Mouse (Mus musculus) layer of hippocampus, adult 2 months (tissue): ENCODE data around the gene Pgls. TPM values are rescaled to one million over a fixed set of nuclear protein-coding genes. Genes with fewer than 3 reads are reported as not detected.

Experiments used
- DNase-seq, 2 experiments: peaks; one replicate each; pipeline ENCODE4 v3.0.0; 2022; ENCODE audit warnings: low spot score in 2 of 2
- H3K27ac ChIP-seq: fragments of 200-600 bp; 2 replicates; pipeline ENCODE4 v1.8.1; 2022
- H3K4me3 ChIP-seq: fragments of 200-600 bp; 2 replicates; pipeline ENCODE4 v1.8.1; 2022; ENCODE audit warnings: mild to moderate bottlenecking
- CTCF ChIP-seq: fragments of 200-600 bp; conservative IDR thresholded peaks from 2 replicates; pipeline ENCODE4 v1.8.1; 2022; ENCODE audit warnings: antibody characterized with exemption, mild to moderate bottlenecking, moderate library complexity
- total RNA-seq, 2 experiments: library from RNA; stranded (reverse); gene quantifications; 2 replicates each; pipeline ENCODE4 v1.2.3; 2021

Pgls gene
- total RNA-seq, 2 experiments from 2014 or later, result 27.5 to 34.4 TPM

DNA sequence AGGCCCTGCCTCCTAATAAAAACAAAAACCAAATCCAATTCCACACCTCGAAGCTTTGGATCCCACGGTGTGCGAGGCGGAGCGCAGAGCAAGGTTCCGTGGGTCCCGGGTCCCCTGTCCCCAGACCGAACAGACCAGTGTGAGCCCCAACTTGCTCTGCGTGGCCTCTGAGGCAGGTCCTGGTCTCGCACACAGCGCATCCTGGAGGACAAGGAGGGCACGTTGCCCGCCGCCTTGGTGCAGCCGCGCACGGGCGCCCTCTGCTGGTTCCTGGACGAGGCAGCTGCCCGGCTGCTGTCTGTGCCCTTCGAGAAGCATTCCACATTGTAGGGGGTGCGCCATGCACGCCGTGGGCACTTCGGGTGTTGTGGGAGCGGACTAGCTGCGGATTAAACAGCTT, 3.9 kb downstream of the Pgls start:
- peak; percentile 86 to 91 for DNase-seq
- Histone ChIP-seq H3K4me3 (peak overlapping the region; percentile 35; the same call in 1 of the 2 replicates), H3K27ac (no peak overlapping the region; the same call in 1 of the 2 replicates)

GRCm38 (mm10) chr8:71596384-71596783, 4.4 kb downstream of the Pgls start:
- no peak overlapping the region for H3K27ac ChIP-seq
- no peak overlapping the region for H3K4me3 ChIP-seq
- TF ChIP-seq CTCF, result no peak
- no peak for DNase-seq

More for the DNA sequence above, 3.9 kb downstream of the Pgls start:
- TF ChIP-seq CTCF, result peak; percentile 100

DNA sequence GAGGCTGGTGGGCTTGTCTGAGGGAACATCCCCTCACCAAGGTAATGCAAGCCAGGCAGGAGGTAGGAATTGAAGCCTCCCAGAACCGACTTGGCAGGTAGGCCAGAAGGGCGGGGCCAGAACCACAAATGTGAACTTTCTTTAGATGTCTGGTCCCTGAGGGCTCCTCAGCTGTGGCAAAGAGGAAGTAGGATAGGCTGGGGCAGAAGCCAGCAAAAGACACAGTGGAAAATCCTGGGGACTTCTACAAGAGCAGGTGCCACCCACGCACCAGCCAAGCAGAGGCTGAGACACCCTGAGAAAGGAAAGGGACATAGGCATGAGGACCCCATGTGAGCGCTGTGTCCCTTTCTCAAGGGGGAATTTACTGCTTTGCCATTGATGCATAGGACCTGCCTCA, 4.8 kb downstream of the Pgls start:
- TF ChIP-seq CTCF, result no peak
- no peak for DNase-seq
- no peak overlapping the region for H3K4me3 ChIP-seq
- no peak overlapping the region for H3K27ac ChIP-seq

DNA sequence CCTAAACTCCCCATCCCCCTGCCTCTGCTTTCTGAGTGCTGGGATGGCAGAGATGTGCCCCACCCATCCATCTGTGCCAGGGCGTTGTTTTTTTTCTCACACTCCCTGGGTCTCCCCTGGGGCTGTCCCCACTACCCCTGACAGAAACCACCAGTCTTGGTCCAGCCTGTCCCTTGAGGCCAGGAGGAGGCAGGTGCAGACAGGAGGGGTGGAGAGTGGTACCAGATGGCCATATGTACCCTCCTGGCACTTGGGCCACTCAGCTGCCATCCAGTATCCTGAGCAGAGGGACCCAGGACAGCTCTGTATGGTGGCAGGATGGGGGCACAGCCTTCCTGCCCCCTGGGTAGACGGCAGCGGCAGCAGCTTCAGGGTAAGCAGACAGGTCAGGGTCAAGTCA, 5.5 kb downstream of the Pgls start, which contains the start of gene Fam129c:
TSS of gene Fam129c (plus strand) at position 198 of the 400 bp plus-strand sequence.
- Histone ChIP-seq H3K4me3 (no peak within 1 kb of the TSS), H3K27ac (no peak within 1 kb of the TSS)
- TF ChIP-seq CTCF, result no peak
- no peak for DNase-seq

DNA sequence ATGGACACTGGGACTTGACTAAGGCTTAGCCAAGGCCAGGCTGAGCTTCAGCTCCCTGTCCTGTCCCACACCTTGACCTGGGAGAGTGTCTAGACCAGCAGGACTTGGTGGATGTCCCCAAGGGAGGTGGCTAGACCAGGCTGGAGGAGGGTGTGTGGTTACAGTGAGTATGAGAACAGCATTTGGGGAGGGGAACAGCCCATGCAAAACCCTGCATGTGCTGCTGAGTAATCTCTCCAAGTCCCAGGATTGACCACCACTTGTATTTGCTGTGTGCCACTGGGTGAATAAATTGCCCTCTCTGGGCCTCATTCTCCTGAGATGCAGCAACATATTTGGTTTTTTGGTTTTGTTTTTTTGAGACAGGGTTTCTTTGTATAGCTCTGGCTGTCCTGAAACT, 6.4 kb downstream of the Pgls start:
- H3K4me3 ChIP-seq, result no peak overlapping the region
- DNase-seq, result no peak
- H3K27ac ChIP-seq, result no peak overlapping the region
- TF ChIP-seq CTCF, result no peak

DNA sequence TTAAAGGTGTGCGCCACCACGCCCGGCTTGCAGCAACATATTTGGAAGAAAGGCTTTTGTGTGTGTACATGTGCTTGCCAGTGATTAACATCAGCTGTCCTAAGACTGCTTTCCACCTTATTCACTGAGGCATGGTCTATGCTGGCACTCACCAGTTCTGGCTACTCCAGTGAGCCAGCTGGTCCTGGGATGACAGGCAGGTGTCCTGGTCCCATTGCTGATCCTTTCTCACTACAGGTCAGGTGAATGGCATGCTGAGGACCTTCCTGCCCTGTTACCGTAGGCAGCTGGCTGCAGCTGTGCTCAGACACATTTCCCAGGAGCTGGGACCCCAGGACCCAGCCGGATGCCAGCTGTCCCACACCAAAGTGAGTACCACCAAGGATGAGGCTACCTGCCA, 6.9 kb downstream of the Pgls start:
- no peak for TF ChIP-seq CTCF
- H3K4me3 ChIP-seq, result no peak overlapping the region
- no peak overlapping the region for H3K27ac ChIP-seq
- DNase-seq, result no peak

GRCm38 (mm10) chr8:71601939-71602665, 10.1 kb downstream of the Pgls start:
- TF ChIP-seq CTCF, result no peak
- H3K4me3 ChIP-seq, result peak overlapping the region; percentile 30; the same call in 1 of the 2 replicates
- H3K27ac ChIP-seq, result no peak overlapping the region
- DNase-seq, result no peak

DNA sequence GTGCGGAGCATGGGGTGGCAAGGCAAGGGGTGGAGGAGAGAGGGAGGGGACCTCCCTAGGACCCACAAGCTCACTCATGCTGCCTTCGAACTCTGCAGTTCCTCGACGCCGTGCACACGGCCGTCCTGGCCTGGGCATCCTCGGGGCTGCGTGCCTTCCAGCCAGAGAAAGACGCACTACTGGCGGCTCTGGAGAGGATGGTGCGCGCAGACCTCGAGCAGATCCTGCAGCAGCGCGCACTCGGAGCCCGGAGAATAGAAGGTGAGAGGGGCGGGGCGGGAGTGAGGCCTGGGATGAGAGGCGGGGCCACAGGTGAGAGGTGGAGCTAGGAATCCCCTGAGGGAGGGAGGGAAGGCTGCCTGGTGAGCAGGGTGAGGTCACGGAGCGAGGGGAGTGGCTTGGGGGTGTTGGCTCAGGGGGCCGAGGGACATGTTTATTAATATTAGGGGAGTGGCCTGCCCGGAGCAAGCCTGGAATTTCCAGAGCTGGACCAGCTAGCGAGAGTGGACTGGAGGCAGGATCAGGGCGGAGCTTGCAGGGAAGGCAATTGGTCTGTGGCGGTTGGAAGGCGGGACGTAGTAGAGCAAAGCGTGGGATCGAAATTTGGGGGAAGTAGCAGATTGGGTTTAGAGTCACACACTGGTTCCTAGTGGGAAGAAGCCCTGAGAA, 10.8 kb downstream of the Pgls start:
- no peak for TF ChIP-seq CTCF
- Histone ChIP-seq H3K27ac (no peak overlapping the region), H3K4me3 (peak overlapping the region; percentile 30; the same call in 1 of the 2 replicates)
- peak; percentile 47 to 68 for DNase-seq

DNA sequence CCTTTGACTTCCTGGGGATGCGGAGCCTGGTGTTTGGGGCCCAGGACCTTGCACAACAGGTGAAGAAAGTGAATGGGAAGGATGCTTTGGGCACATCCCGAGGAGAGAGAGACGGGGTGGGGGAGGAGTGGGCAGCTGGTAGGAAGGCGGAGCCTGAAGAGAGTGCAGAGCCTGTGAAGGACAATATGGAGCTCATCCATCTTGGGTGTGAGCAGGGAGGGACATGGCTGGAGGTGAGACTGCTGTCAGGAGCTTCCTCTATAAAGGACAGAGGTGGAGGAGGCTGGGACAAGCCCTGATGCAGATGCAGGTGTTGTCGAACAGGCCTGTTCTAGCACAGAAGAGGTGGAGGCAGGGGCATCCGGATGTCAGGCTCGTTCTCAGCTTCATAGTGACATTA, 12.0 kb downstream of the Pgls start:
- TF ChIP-seq CTCF, result no peak
- H3K27ac ChIP-seq, result no peak overlapping the region
- no peak overlapping the region for H3K4me3 ChIP-seq
- DNase-seq, result no peak

- peak; percentile 65 for TF ChIP-seq CTCF
- peak within 1 kb of the TSS; percentile 95 for H3K27ac ChIP-seq
- DNase-seq, result peak; percentile 94 to 99
- peak within 1 kb of the TSS; percentile 94 for H3K4me3 ChIP-seq
Observed at GRCm38 (mm10) chr8:71610822-71611651, 19.1 kb downstream of the Pgls start, which contains the start of gene Colgalt1. Colgalt1 (plus strand) TSS chr8:71610998.

- TF ChIP-seq CTCF, result no peak
- peak overlapping the region; percentile 94 for H3K4me3 ChIP-seq
Observed at GRCm38 (mm10) chr8:71612141-71612540, 20.2 kb downstream of the Pgls start.

DNA sequence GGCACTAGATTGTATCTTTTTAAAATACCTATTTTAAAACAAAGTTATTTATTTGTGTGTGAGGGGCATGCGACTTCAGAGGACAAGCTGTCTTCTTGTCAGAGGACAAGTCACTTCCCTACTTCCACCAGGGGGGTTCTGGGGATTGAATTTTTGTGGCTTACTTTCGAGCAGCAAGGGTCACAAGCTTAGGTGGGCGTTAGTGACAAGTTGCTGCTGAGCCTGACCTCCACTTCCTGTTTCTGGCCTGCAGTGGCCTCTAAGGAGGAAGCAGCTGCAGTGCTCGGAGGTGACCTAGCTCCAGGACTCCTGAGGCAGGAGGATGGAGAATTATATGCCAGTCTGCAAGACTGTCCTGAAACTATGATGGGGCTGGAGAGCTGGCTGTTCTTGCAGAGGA, 21.4 kb downstream of the Pgls start:
- DNase-seq, result no peak
- Histone ChIP-seq H3K4me3 (no peak overlapping the region), H3K27ac (no peak overlapping the region)
- no peak; the same call in 1 of the 2 replicates for TF ChIP-seq CTCF

More at GRCm38 (mm10) chr8:71612141-71612540, 20.2 kb downstream of the Pgls start:
- DNase-seq, result no peak
- peak overlapping the region; percentile 95 for H3K27ac ChIP-seq

GRCm38 (mm10) chr8:71619786-71620185, 27.8 kb downstream of the Pgls start:
- DNase-seq, result no peak
- no peak overlapping the region for H3K4me3 ChIP-seq
- no peak overlapping the region for H3K27ac ChIP-seq
- no peak for TF ChIP-seq CTCF
